Mouse (Mus musculus): ENCODE measurements around the gene 2900026A02Rik.

GRCm38 (mm10) chr5:113082356-113083168, 138.5 kb downstream of the 2900026A02Rik start:
- TF ChIP-seq CTCF (IDR thresholded peaks at IDR 0.05; ENCODE audit: borderline replicate concordance, insufficient read depth, low read length), result no peak
- no peak for TF ChIP-seq POLR2A (IDR thresholded peaks at IDR 0.05; ENCODE audit: low read depth, low read length)
